Mouse (Mus musculus) intestine, embryonic 16.5 days (tissue): ENCODE data around the gene Socs3. TPM values are rescaled to one million over a fixed set of nuclear protein-coding genes. Genes with fewer than 3 reads are reported as not detected.

ENCODE experiments used
- ATAC-seq: fragments of 200-750 bp; cut with Nextera tagmentation; 2 replicates; pipeline ENCODE4 v1.8.0; 2017; ENCODE audit warnings: moderate TSS enrichment, moderate library complexity
- H3K27ac ChIP-seq: fragments of 300-500 bp; sonication (generic); 2 replicates; pipeline ENCODE4 v1.5.1; 2014; ENCODE audit warnings: mild to moderate bottlenecking, low read length
- H3K27me3 ChIP-seq: fragments of 300-500 bp; sonication (generic); replicated peaks from 2 replicates; pipeline ENCODE4 v1.6.1; 2014; ENCODE audit warnings: low read length, control low read depth, mixed read lengths; ENCODE audit not compliant: control insufficient read depth, insufficient read depth
- H3K36me3 ChIP-seq: fragments of 300-500 bp; sonication (generic); 2 replicates; pipeline ENCODE4 v1.6.1; 2014; ENCODE audit warnings: low read length, control low read depth; ENCODE audit not compliant: control insufficient read depth, insufficient read depth
- H3K4me1 ChIP-seq: fragments of 300-500 bp; sonication (generic); 2 replicates; pipeline ENCODE4 v1.6.1; 2014; ENCODE audit warnings: low read length, control low read depth, mixed read lengths; ENCODE audit not compliant: control insufficient read depth, insufficient read depth
- H3K4me2 ChIP-seq: fragments of 300-500 bp; sonication (generic); 2 replicates; pipeline ENCODE4 v1.6.1; 2014; ENCODE audit warnings: low read depth, low read length, control low read depth
- H3K4me3 ChIP-seq: fragments of 300-500 bp; sonication (generic); 2 replicates; pipeline ENCODE4 v1.5.1; 2014; ENCODE audit warnings: mild to moderate bottlenecking, low read length
- H3K9ac ChIP-seq: fragments of 300-500 bp; sonication (generic); 2 replicates; pipeline ENCODE4 v1.6.1; 2014; ENCODE audit warnings: low read depth, low read length
- H3K9me3 ChIP-seq: fragments of 300-500 bp; sonication (generic); 2 replicates; pipeline ENCODE4 v1.6.1; 2016; ENCODE audit warnings: low read length, control low read depth; ENCODE audit not compliant: control insufficient read depth
- WGBS: fragments of 180-500 bp; shearing (Covaris S2); extraction: QIAGEN DNeasy Blood & Tissue Kit; methylation state at CpG from one replicate; pipeline ENCODE4 v1.1.7; 2014; 5-methylcytosine and 5-hydroxymethylcytosine counted together
- microRNA-seq: library from miRNA; unstranded; fragments of <30 nt; microRNA quantifications from one replicate; pipeline ENCODE4, GENCODE M21; 2016
- polyA plus RNA-seq: library from polyadenylated mRNA; unstranded; fragments of >200 nt; fragmentation: Nextera tagmentation; extraction: Ambion mirVana; gene quantifications from 2 replicates; pipeline ENCODE4 v1.2.1, GENCODE M21; 2015

The Socs3 gene
- polyA plus RNA-seq, 1 experiment from 2014 or later, result 18.9 TPM

GRCm38 (mm10) chr11:117924466-117924865 lies 45.4 kb downstream of the Socs3 start:
- Histone ChIP-seq H3K27ac (no peak overlapping the region), H3K36me3 (no peaks in the 10 kb centered on the region), H3K4me3 (no peak overlapping the region), H3K4me2 (no peak overlapping the region), H3K27me3 (no peaks in the 10 kb centered on the region), H3K4me1 (no peaks in the 10 kb centered on the region), H3K9ac (no peak overlapping the region), H3K9me3 (no peaks in the 10 kb centered on the region)
- ATAC-seq, result no peak
- 52% methylated on average over 6 of the region's 6 CpGs for WGBS

GRCm38 (mm10) chr11:117923279-117923678 lies 46.6 kb downstream of the Socs3 start:
- H3K4me3 ChIP-seq, result no peak overlapping the region

DNA sequence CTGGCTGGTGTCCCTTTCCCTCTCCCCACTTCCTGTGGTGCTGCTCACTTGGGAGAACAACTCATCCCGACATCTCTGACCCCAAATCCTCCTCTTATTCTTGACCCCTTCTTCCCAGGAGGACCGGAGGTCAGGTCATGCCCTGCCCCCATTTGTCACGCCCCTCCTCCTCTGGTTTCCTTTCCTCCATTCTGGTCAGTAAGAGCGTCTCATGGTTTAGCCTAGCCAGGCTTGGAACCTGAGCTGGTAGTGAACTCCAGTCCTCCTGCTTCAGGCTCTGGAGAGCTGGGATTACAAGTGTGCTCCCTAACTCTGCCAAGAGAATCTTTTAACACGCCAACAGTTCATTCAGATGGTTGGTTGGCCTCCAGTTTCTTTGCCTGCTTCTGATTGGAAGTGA lies 50.6 kb downstream of the Socs3 start:
- Histone ChIP-seq H3K4me3 (no peak overlapping the region), H3K4me2 (no peak overlapping the region), H3K9me3 (peaks cover 6% of the 10 kb centered on the region; the same call in 1 of the 2 replicates), H3K36me3 (no peaks in the 10 kb centered on the region), H3K9ac (no peak overlapping the region), H3K27me3 (no peaks in the 10 kb centered on the region), H3K4me1 (peaks cover 2% of the 10 kb centered on the region; the same call in 1 of the 2 replicates), H3K27ac (no peak overlapping the region)
- WGBS, result 24% methylated on average over 5 of the region's 5 CpGs
- ATAC-seq, result no peak

More at GRCm38 (mm10) chr11:117923279-117923678, 46.6 kb downstream of the Socs3 start:
- H3K9ac ChIP-seq, result no peak overlapping the region
- no peaks in the 10 kb centered on the region for H3K36me3 ChIP-seq
- H3K27ac ChIP-seq, result no peak overlapping the region
- H3K4me2 ChIP-seq, result no peak overlapping the region
- no peak for ATAC-seq
- H3K27me3 ChIP-seq, result no peaks in the 10 kb centered on the region
- 88% methylated on average over 11 of the region's 11 CpGs for WGBS
- H3K4me1 ChIP-seq, result no peaks in the 10 kb centered on the region
- no peaks in the 10 kb centered on the region for H3K9me3 ChIP-seq

DNA sequence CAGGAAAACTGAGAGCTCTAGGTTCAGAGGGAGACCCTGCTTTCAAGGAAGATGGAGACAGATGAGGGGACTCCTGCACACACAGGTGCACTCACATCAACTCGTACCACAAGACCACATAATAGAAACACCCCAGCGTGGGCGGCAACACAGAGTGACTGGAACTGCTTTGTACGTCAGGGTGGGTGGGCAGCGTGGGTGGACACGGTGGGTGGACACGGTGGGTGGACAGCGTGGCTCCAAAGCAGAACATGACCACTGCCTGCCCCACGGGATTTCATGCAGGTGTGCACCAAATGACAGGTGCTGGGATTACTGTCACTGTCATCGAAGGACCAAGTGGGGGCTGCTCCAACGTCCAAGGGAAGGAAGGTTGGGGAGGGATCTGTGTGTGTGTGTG lies 51.3 kb downstream of the Socs3 start:
- Histone ChIP-seq H3K27me3 (no peaks in the 10 kb centered on the region), H3K9ac (no peak overlapping the region), H3K4me3 (no peak overlapping the region), H3K36me3 (no peaks in the 10 kb centered on the region), H3K9me3 (peaks cover 6% of the 10 kb centered on the region; the same call in 1 of the 2 replicates), H3K4me1 (peaks cover 6% of the 10 kb centered on the region; the same call in 1 of the 2 replicates), H3K4me2 (no peak overlapping the region), H3K27ac (no peak overlapping the region)
- no peak for ATAC-seq
- 80% methylated on average over 11 of the region's 11 CpGs for WGBS

Small RNA genes within 50 kb of the gene (microRNA-seq; reads per million reads assigned to microRNA genes)
- not detected for gene Mir6933

Other genes starting within 250 kb of the Socs3 start
- 14.5 and 17.4 TPM in 2 replicates for gene Tmc8, start 188.0 kb downstream of the Socs3 start, polyA plus RNA-seq
- 37.5 and 39.8 TPM in 2 replicates for gene Tmc6, start 187.8 kb downstream of the Socs3 start, polyA plus RNA-seq
- 0.81 and 1.6 TPM in 2 replicates for gene 6030468B19Rik, start 172.4 kb downstream of the Socs3 start, polyA plus RNA-seq
- 0.20 and 0.29 TPM in 2 replicates for gene Gm20708, start 160.4 kb downstream of the Socs3 start, polyA plus RNA-seq
- 170 and 173 TPM in 2 replicates for gene Syngr2, start 160.4 kb downstream of the Socs3 start, polyA plus RNA-seq
- gene Afmid, start 144.1 kb downstream of the Socs3 start, polyA plus RNA-seq, result 9.6 and 10.7 TPM in 2 replicates
- gene Tk1, start 144.0 kb downstream of the Socs3 start, polyA plus RNA-seq, result 119 and 147 TPM in 2 replicates
- 259 and 306 TPM in 2 replicates for gene Birc5, start 120.8 kb downstream of the Socs3 start, polyA plus RNA-seq
- 0.07 TPM in 1 of 2 replicates, not detected in the other for gene Tmem235, start 109.3 kb downstream of the Socs3 start, polyA plus RNA-seq
- gene Tha1, start 96.6 kb downstream of the Socs3 start, polyA plus RNA-seq, result 12.2 and 13.7 TPM in 2 replicates
- gene Pgs1, start 16.2 kb upstream of the Socs3 start, polyA plus RNA-seq, result 33.9 and 35.7 TPM in 2 replicates
- gene Dnah17, start 160.6 kb upstream of the Socs3 start, polyA plus RNA-seq, result 0.09 and 0.13 TPM in 2 replicates